Mouse (Mus musculus): ENCODE measurements around the gene Smarcc1.

DNA sequence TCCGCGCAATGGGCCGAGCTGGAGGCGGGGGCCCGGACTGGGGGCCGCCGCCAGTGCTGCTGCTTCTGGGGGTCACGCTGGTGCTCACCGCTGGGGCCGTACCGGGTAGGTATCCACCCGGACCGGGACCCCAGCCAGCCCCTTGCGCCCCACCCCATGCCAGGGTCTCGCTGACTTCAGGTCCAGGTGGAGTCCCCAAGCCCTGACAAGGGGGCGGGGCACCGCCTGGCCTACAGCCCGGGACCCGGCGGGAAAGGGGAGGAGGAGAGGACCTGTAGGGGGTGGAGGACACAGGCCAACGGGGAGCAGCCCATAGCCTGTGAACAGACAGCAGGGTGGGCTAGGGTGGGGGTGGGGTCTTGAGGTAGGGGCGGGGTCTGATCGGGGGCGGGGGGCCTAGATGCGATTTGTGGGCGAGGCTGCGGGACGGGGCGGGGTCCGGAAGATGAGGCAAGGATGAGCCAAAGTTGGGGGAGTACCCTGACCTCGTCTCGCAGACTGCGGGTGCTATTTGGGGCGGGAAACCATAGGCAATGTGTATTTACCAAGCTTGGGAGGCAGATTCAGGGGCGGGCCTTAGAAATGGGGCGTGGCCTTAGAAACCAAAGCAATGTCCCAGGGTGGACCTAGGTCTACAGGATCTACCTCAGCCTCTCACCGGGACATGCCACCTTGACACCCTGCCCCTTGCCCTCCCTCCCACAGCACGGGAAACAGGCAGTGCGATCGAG lies 128.2 kb downstream of the Smarcc1 start:
- TF ChIP-seq CTCF (IDR thresholded peaks at IDR 0.05; ENCODE audit: borderline replicate concordance, insufficient read depth, low read length) (no peak), POLR2A (IDR thresholded peaks at IDR 0.05; ENCODE audit: low read depth, low read length) (no peak)

Data from embryonic fibroblast, embryonic 13.5 days (primary cell).